Mouse (Mus musculus) granulocyte monocyte progenitor cell, adult 5-6 weeks (primary cell): ENCODE results near the gene Il17f. TPM values are rescaled to one million over a fixed set of nuclear protein-coding genes. Genes with fewer than 3 reads are reported as not detected.
A peak's percentile ranks its signal among the peaks of the same experiment; 100 is the strongest.
"Not testable (repeated sequence)": the region's sequence is repeated elsewhere in the genome, so short reads cannot be mapped to it uniquely, and the experiment has no call there.

Experiments
- ATAC-seq: replicated peaks from 2 replicates; pipeline ENCODE4 v1.8.0; 2016; ENCODE audit warnings: mild to moderate bottlenecking, moderate TSS enrichment, inconsistent platforms; ENCODE audit not compliant: poor library complexity, severe bottlenecking
- total RNA-seq, 2 experiments: library from RNA; stranded (forward) in 1 of 2; stranded (reverse) in 1 of 2; fragments of 200-712, 200-1000 nt in 1 of 2; fragments of >200 nt in 1 of 2; fragmentation: Nextera tagmentation in 1 of 2; gene quantifications; 2 replicates each; pipeline ENCODE4 v1.2.3; 2014 to 2017

Gene Il17f
- total RNA-seq, 2 experiments from 2014 or later, result not detected

- no peak for ATAC-seq
These were observed 2.0 kb downstream of the Il17f start for GRCm38 (mm10) chr1:20788419-20788818.

- ATAC-seq, result no peak
These were observed 3.4 kb downstream of the Il17f start for GRCm38 (mm10) chr1:20787046-20787445.

- no peak for ATAC-seq
These were observed 12.1 kb downstream of the Il17f start for GRCm38 (mm10) chr1:20778366-20778765.

- ATAC-seq, result not testable (repeated sequence)
These were observed 16.2 kb downstream of the Il17f start for GRCm38 (mm10) chr1:20774026-20774730.

GRCm38 (mm10) chr1:20766526-20766925 lies 23.9 kb downstream of the Il17f start:
- ATAC-seq, result no peak

GRCm38 (mm10) chr1:20761411-20761810 lies 29.0 kb downstream of the Il17f start:
- ATAC-seq, result no peak

GRCm38 (mm10) chr1:20760331-20760730 lies 30.1 kb downstream of the Il17f start:
- no peak for ATAC-seq

GRCm38 (mm10) chr1:20759799-20760198 lies 30.6 kb downstream of the Il17f start:
- no peak for ATAC-seq

GRCm38 (mm10) chr1:20757586-20757985 lies 32.8 kb downstream of the Il17f start:
- no peak for ATAC-seq

- ATAC-seq, result peak; percentile 40
These were observed 36.0 kb downstream of the Il17f start for GRCm38 (mm10) chr1:20754439-20754838.

- no peak for ATAC-seq
These were observed 49.9 kb downstream of the Il17f start for GRCm38 (mm10) chr1:20740496-20740998.

GRCm38 (mm10) chr1:20738483-20738882 lies 51.9 kb downstream of the Il17f start:
- no peak for ATAC-seq

- ATAC-seq, result no peak
These were observed 53.8 kb downstream of the Il17f start for GRCm38 (mm10) chr1:20736572-20736971.

- peak; percentile 93 for ATAC-seq
These were observed 59.5 kb downstream of the Il17f start, which contains the start of gene Il17a for GRCm38 (mm10) chr1:20730903-20731302. Gene Il17a (plus strand): TSS chr1:20730905.

Other genes with a start within 250 kb of the Il17f start
- not detected in 2 replicates for gene Pkhd1, start 172.6 kb downstream of the Il17f start, total RNA-seq (2014; fragmentation: Nextera tagmentation)
- gene Pkhd1, start 172.6 kb downstream of the Il17f start, total RNA-seq (2017), result not detected in 2 replicates
- not detected in 2 replicates for gene Il17a, start 59.7 kb downstream of the Il17f start, total RNA-seq (2014; fragmentation: Nextera tagmentation)
- gene Il17a, start 59.7 kb downstream of the Il17f start, total RNA-seq (2017), result not detected in 2 replicates
- gene Mcm3, start 29.7 kb upstream of the Il17f start, total RNA-seq (2014; fragmentation: Nextera tagmentation), result 499 and 569 TPM in 2 replicates
- 251 and 264 TPM in 2 replicates for gene Mcm3, start 29.7 kb upstream of the Il17f start, total RNA-seq (2017)
- 3.0 and 3.1 TPM in 2 replicates for gene Paqr8, start 100.0 kb upstream of the Il17f start, total RNA-seq (2014; fragmentation: Nextera tagmentation)
- 2.6 and 2.9 TPM in 2 replicates for gene Paqr8, start 100.0 kb upstream of the Il17f start, total RNA-seq (2017)
- gene Efhc1, start 161.0 kb upstream of the Il17f start, total RNA-seq (2014; fragmentation: Nextera tagmentation), result not detected in 2 replicates
- 0.15 and 0.26 TPM in 2 replicates for gene Efhc1, start 161.0 kb upstream of the Il17f start, total RNA-seq (2017)